In genomic region chr14:27364668-27365257, GRCm38 (mm10) we compare ENCODE assay signal across 16 mouse cellular contexts.
DNase-seq lines count a peak whose midpoint lies in the region; ATAC-seq lines count a peak whose summit lies in the region.
"Had no signal": no experiment of that assay in that cellular context is flagged by ENCODE, and none has a peak within 500 bp of the region (broad histone marks: within the 10 kb centered on the region; RNA-seq: fewer than 3 reads in every experiment).

No protein-coding gene starts in this region.

- no peak overlapping the region for H3K4me2 ChIP-seq in kidney, embryonic 15.5 days
- no peak overlapping the region for H3K4me2 ChIP-seq in hindbrain, embryonic 11.5 days (replicated peaks; ENCODE audit: low read depth, low read length)
- H3K4me2 ChIP-seq: forebrain, embryonic 15.5 days; neural tube, embryonic 12.5 days had no signal

- no peaks in the 10 kb centered on the region for H3K36me3 ChIP-seq in kidney, embryonic 15.5 days
- peaks cover 14% of the 10 kb centered on the region for H3K36me3 ChIP-seq in splenic B cell, adult 2 months (ENCODE audit: control insufficient read depth, insufficient read depth, low read length, poor library complexity, severe bottlenecking)
- H3K36me3 ChIP-seq in hindbrain, embryonic 11.5 days (ENCODE audit: control insufficient read depth, insufficient read depth, low read length): no peaks in the 10 kb centered on the region
- H3K36me3 ChIP-seq: forebrain, embryonic 15.5 days; hindbrain, embryonic 10.5 days; neural tube, embryonic 12.5 days had no signal

- peaks cover 12% of the 10 kb centered on the region for H3K4me1 ChIP-seq in kidney, embryonic 15.5 days
- no peaks in the 10 kb centered on the region for H3K4me1 ChIP-seq in hindbrain, embryonic 11.5 days (replicated peaks; ENCODE audit: control insufficient read depth, insufficient read depth, low read length)
- H3K4me1 ChIP-seq: forebrain, embryonic 15.5 days had no signal

- H3K4me3 ChIP-seq in kidney, embryonic 15.5 days (replicated peaks): no peak overlapping the region
- no peak overlapping the region for H3K4me3 ChIP-seq in hindbrain, embryonic 11.5 days (ENCODE audit: low read depth, low read length)
- H3K4me3 ChIP-seq: forebrain, embryonic 15.5 days; hindbrain, embryonic 10.5 days; neural tube, embryonic 12.5 days had no signal

- H3K9ac ChIP-seq in kidney, embryonic 15.5 days: no peak overlapping the region
- no peak overlapping the region for H3K9ac ChIP-seq in hindbrain, embryonic 11.5 days (ENCODE audit: low read depth, low read length)
- H3K9ac ChIP-seq: forebrain, embryonic 15.5 days; neural tube, embryonic 12.5 days had no signal

- H3K27ac ChIP-seq in kidney, embryonic 15.5 days: no peak overlapping the region
- no peak overlapping the region for H3K27ac ChIP-seq in hindbrain, embryonic 11.5 days (ENCODE audit: low read depth, low read length)
- H3K27ac ChIP-seq: forebrain, embryonic 15.5 days; hindbrain, embryonic 10.5 days; neural tube, embryonic 12.5 days had no signal

- no peaks in the 10 kb centered on the region for H3K27me3 ChIP-seq in kidney, embryonic 15.5 days
- no peaks in the 10 kb centered on the region for H3K27me3 ChIP-seq in splenic B cell, adult 2 months (ENCODE audit: control insufficient read depth, insufficient read depth, low read length, poor library complexity, severe bottlenecking)
- no peaks in the 10 kb centered on the region for H3K27me3 ChIP-seq in hindbrain, embryonic 11.5 days (ENCODE audit: control insufficient read depth, insufficient read depth, low read length)
- H3K27me3 ChIP-seq: forebrain, embryonic 15.5 days; neural tube, embryonic 12.5 days had no signal

- DNase-seq in kidney, adult 8-10 months: peak; percentile 46 to 50
- peak; percentile 51 to 61 for DNase-seq in kidney, postnatal 36 days
- peak; percentile 60 for DNase-seq in splenic B cell, adult 2 months (ENCODE audit: low read depth, low spot score)
- DNase-seq in embryo, embryonic 11 days: no peak
- DNase-seq in hindbrain, embryonic 11.5 days (ENCODE audit: low spot score): no peak
- DNase-seq in left cerebral cortex, adult 11 months (ENCODE audit: low spot score): no peak
- DNase-seq: cerebellum, postnatal 10 days; heart, adult 11 months; liver; lung, adult 18-20 months; thymus, postnatal 4 days had no signal

- 66% methylated on average over 5 of the region's 5 CpGs for WGBS in kidney, embryonic 15.5 days
- 70% methylated on average over 5 of the region's 5 CpGs for WGBS in hindbrain, embryonic 11.5 days

- ATAC-seq in kidney, embryonic 15.5 days (replicated peaks; ENCODE audit: low FRiP score): no peak
- ATAC-seq in common myeloid progenitor, adult 5-6 weeks (replicated peaks; ENCODE audit: low read depth, poor library complexity, severe bottlenecking): 0 out of 2 replicates have a peak, but pooled peaks have one; percentile 30
- ATAC-seq in hindbrain, embryonic 11.5 days (ENCODE audit: low FRiP score): no peak
- ATAC-seq: forebrain, embryonic 15.5 days had no signal

- no peaks in the 10 kb centered on the region for H3K9me3 ChIP-seq in kidney, embryonic 15.5 days (replicated peaks)
- no peaks in the 10 kb centered on the region for H3K9me3 ChIP-seq in hindbrain, embryonic 11.5 days (ENCODE audit: control insufficient read depth, low read length)
- H3K9me3 ChIP-seq: forebrain, embryonic 15.5 days; hindbrain, embryonic 10.5 days; neural tube, embryonic 12.5 days had no signal

Comparison
In these comparisons a context has a peak if more than half of its experiments do, and no peak if none do; other contexts are left out.
1. DNase-seq: peak in kidney, adult 8-10 months (2 of 2), kidney, postnatal 36 days (2 of 2) and splenic B cell, adult 2 months (single experiment); none in embryo, embryonic 11 days (single experiment), hindbrain, embryonic 11.5 days (single experiment) and left cerebral cortex, adult 11 months (single experiment).